Mouse (Mus musculus) E14TG2a.4 (cell line): ENCODE measurements around the gene Agpat3.

Source experiments
- CTCF ChIP-seq: conservative IDR thresholded peaks from 2 replicates; pipeline ENCODE4 v1.5.1; 2014; ENCODE audit warnings: low read length
- NANOG ChIP-seq: IDR thresholded peaks from 2 replicates; pipeline ENCODE4 v1.6.1; 2014; ENCODE audit warnings: borderline replicate concordance, low read length, mixed read lengths

GRCm38 (mm10) chr10:78247206-78247605 lies 105.1 kb downstream of the Agpat3 start:
- no peak for TF ChIP-seq CTCF
- TF ChIP-seq NANOG: no peak
